Mouse (Mus musculus): Measurements from ENCODE around the gene Tdrd5. TPM values are rescaled to one million over a fixed set of nuclear protein-coding genes. Genes with fewer than 3 reads are reported as not detected.

The Tdrd5 gene
- 0.25 and 0.26 TPM in 2 replicates for polyA plus RNA-seq (2021; fragmentation: Nextera tagmentation)
- long read RNA-seq, experiment 1, partial matches to known transcripts, result 1 of 1 reads
- long read RNA-seq, experiment 1, other reads (novel, unspliced or antisense), result 0 of 1 reads
- long read RNA-seq, experiment 2, result 0 reads

GRCm38 (mm10) chr1:156302911-156303749 lies at the start of gene Tdrd5:
Gene Tdrd5 (minus strand): TSS chr1:156303664.

GRCm38 (mm10) chr1:156310630-156311029 lies 7.2 kb upstream of the Tdrd5 start, which contains the start of gene Nphs2:
Gene Nphs2 (plus strand): TSS chr1:156310727.

Other genes starting within 250 kb of the Tdrd5 start
- gene Fam163a, start 98.6 kb downstream of the Tdrd5 start, polyA plus RNA-seq (2021; fragmentation: Nextera tagmentation), result 5.2 and 5.7 TPM in 2 replicates
- gene Nphs2, start 7.1 kb upstream of the Tdrd5 start, polyA plus RNA-seq (2021; fragmentation: Nextera tagmentation), result 0.17 and 0.35 TPM in 2 replicates
- 726 and 1,009 TPM in 2 replicates for gene Gm2000, start 62.4 kb upstream of the Tdrd5 start, polyA plus RNA-seq (2021; fragmentation: Nextera tagmentation)
- 0.09 TPM in 1 of 2 replicates, not detected in the other for gene Axdnd1, start 117.5 kb upstream of the Tdrd5 start, polyA plus RNA-seq (2021; fragmentation: Nextera tagmentation)
- gene Soat1, start 170.7 kb upstream of the Tdrd5 start, polyA plus RNA-seq (2021; fragmentation: Nextera tagmentation), result 37.3 and 37.8 TPM in 2 replicates
- 6.6 and 9.3 TPM in 2 replicates for gene Gm10031, start 220.3 kb upstream of the Tdrd5 start, polyA plus RNA-seq (2021; fragmentation: Nextera tagmentation)